In the genomic region with DNA sequence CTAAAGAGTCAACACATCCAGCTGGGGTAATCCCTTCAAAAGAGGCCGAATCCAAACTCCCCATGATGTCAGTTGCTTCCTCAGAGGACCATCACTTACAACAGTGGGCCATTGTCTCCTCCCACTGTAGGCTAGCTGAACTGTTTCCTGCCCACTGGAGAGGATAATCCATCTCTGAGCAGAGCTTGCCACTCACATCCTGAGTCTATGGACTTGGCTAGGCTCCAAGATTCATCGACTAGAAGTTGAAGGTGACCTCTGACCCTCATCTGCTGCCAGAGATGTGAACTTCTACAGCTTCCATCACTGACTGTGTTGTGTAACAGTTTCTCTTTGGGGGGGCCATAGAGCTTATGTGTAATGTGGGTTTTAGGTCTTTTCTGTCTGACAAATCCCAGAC, we compare ENCODE assay signal across 14 mouse cellular contexts. TPM values are rescaled to one million over a fixed set of nuclear protein-coding genes. Genes with fewer than 3 reads are reported as not detected.
DNase-seq lines count a peak whose midpoint lies in the region; ATAC-seq and TF ChIP-seq lines count a peak whose summit lies in the region.
"Had no signal": no experiment of that assay in that cellular context is flagged by ENCODE, and none has a peak within 500 bp of the region (broad histone marks: within the 10 kb centered on the region; RNA-seq: fewer than 3 reads in every experiment).

No protein-coding gene starts in this region.

- no peaks in the 10 kb centered on the region for H3K4me1 ChIP-seq in hindbrain, postnatal 0 days (ENCODE audit: insufficient read depth, low read length)
- H3K4me1 ChIP-seq in hindbrain, embryonic 13.5 days (replicated peaks) = no peaks in the 10 kb centered on the region
- H3K4me1 ChIP-seq in lung, postnatal 0 days (ENCODE audit: insufficient read depth, low read depth, low read length) = no peaks in the 10 kb centered on the region
- H3K4me1 ChIP-seq in heart, adult 2 months (ENCODE audit: control insufficient read depth, insufficient read depth, low read length) = no peaks in the 10 kb centered on the region
- H3K4me1 ChIP-seq: limb, embryonic 13.5 days had no signal

- no peak overlapping the region for H3K4me2 ChIP-seq in hindbrain, postnatal 0 days (ENCODE audit: low read depth, low read length)
- no peak overlapping the region for H3K4me2 ChIP-seq in hindbrain, embryonic 13.5 days
- no peak overlapping the region for H3K4me2 ChIP-seq in lung, postnatal 0 days (replicated peaks; ENCODE audit: low read depth, low read length)
- H3K4me2 ChIP-seq: limb, embryonic 13.5 days had no signal

- no peak for TF ChIP-seq POLR2A in heart, adult 2 months (IDR thresholded peaks at IDR 0.05; ENCODE audit: insufficient read depth, low read depth, low read length)

- no peak for ATAC-seq in hindbrain, postnatal 0 days
- no peak for ATAC-seq in hindbrain, embryonic 13.5 days (ENCODE audit: low FRiP score)
- peak; percentile 35; the same call in 1 of the 2 replicates for ATAC-seq in lung, postnatal 0 days
- ATAC-seq: forebrain, postnatal 0 days had no signal

- H3K4me3 ChIP-seq in hindbrain, postnatal 0 days (ENCODE audit: low read length) = no peak overlapping the region
- no peak overlapping the region for H3K4me3 ChIP-seq in hindbrain, embryonic 13.5 days
- no peak overlapping the region for H3K4me3 ChIP-seq in lung, postnatal 0 days (ENCODE audit: low read depth, low read length)
- H3K4me3 ChIP-seq in heart, adult 2 months = no peak overlapping the region
- H3K4me3 ChIP-seq: limb, embryonic 13.5 days had no signal

- H3K27me3 ChIP-seq in hindbrain, postnatal 0 days (ENCODE audit: insufficient read depth, low read length) = no peaks in the 10 kb centered on the region
- peaks cover 3% of the 10 kb centered on the region; the same call in 1 of the 2 replicates for H3K27me3 ChIP-seq in hindbrain, embryonic 13.5 days
- H3K27me3 ChIP-seq in lung, postnatal 0 days (replicated peaks; ENCODE audit: insufficient read depth, low read length) = no peaks in the 10 kb centered on the region
- no peaks in the 10 kb centered on the region for H3K27me3 ChIP-seq in heart, adult 2 months (ENCODE audit: control insufficient read depth, insufficient read depth, low read length)
- H3K27me3 ChIP-seq: limb, embryonic 13.5 days had no signal

- 0 out of 2 replicates have a peak, but pooled peaks cover 4% of the 10 kb centered on the region for H3K9me3 ChIP-seq in hindbrain, postnatal 0 days (ENCODE audit: low read length)
- peaks cover 8% of the 10 kb centered on the region; the same call in 1 of the 2 replicates for H3K9me3 ChIP-seq in hindbrain, embryonic 13.5 days
- no peaks in the 10 kb centered on the region for H3K9me3 ChIP-seq in lung, postnatal 0 days (ENCODE audit: low read length)

- 14% methylated on average over 2 of the region's 2 CpGs for WGBS in hindbrain, postnatal 0 days
- 18% methylated on average over 2 of the region's 2 CpGs for WGBS in hindbrain, embryonic 13.5 days
- WGBS in lung, postnatal 0 days = 10% methylated on average over 2 of the region's 2 CpGs
- 9% methylated on average over 2 of the region's 2 CpGs for WGBS in heart, adult 2 months

- TF ChIP-seq EP300 in lung, postnatal 0 days (IDR thresholded peaks at IDR 0.05) = no peak
- no peak for TF ChIP-seq EP300 in heart, adult 2 months (IDR thresholded peaks at IDR 0.05; ENCODE audit: insufficient read depth, low read depth, low read length)

- no peaks in the 10 kb centered on the region for H3K79me2 ChIP-seq in heart, adult 2 months (replicated peaks; ENCODE audit: control insufficient read depth, insufficient read depth, low read length)

- H3K36me3 ChIP-seq in hindbrain, postnatal 0 days (ENCODE audit: insufficient read depth, low read length) = no peaks in the 10 kb centered on the region
- no peaks in the 10 kb centered on the region for H3K36me3 ChIP-seq in hindbrain, embryonic 13.5 days
- H3K36me3 ChIP-seq in lung, postnatal 0 days (ENCODE audit: insufficient read depth, low read length) = no peaks in the 10 kb centered on the region
- no peaks in the 10 kb centered on the region for H3K36me3 ChIP-seq in heart, adult 2 months (ENCODE audit: control insufficient read depth, insufficient read depth, low read length)
- H3K36me3 ChIP-seq: limb, embryonic 13.5 days had no signal

- H3K27ac ChIP-seq in hindbrain, postnatal 0 days = no peak overlapping the region
- no peak overlapping the region for H3K27ac ChIP-seq in hindbrain, embryonic 13.5 days
- no peak overlapping the region for H3K27ac ChIP-seq in lung, postnatal 0 days (ENCODE audit: low read length)
- no peak overlapping the region for H3K27ac ChIP-seq in heart, adult 2 months
- H3K27ac ChIP-seq: limb, embryonic 13.5 days had no signal

- no peak for TF ChIP-seq CTCF in hindbrain, postnatal 0 days (IDR thresholded peaks at IDR 0.05; ENCODE audit: low read depth)
- TF ChIP-seq CTCF in lung, postnatal 0 days (IDR thresholded peaks at IDR 0.05) = no peak
- no peak for TF ChIP-seq CTCF in heart, adult 2 months (IDR thresholded peaks at IDR 0.05)

- DNase-seq in hindbrain, postnatal 0 days (ENCODE audit: low spot score) = peak; percentile 31
- DNase-seq in lung, postnatal 0 days (ENCODE audit: low spot score) = no peak
- no peak for DNase-seq in lung, postnatal 36 days
- DNase-seq in embryo, embryonic 11 days = peak; percentile 66
- peak; percentile 95 for DNase-seq in retina, postnatal 1 day
- no peak for DNase-seq in spleen, postnatal 36 days (ENCODE audit: low spot score in 2 of 2)
- DNase-seq in heart, adult 2 months = no peak
- DNase-seq: adrenal gland, postnatal 14 days; forebrain, postnatal 0 days; heart, postnatal 4 days; kidney, adult 8-10 months; right cerebral cortex, postnatal 25 days had no signal

- no peak overlapping the region for H3K9ac ChIP-seq in hindbrain, postnatal 0 days (replicated peaks; ENCODE audit: low read length)
- H3K9ac ChIP-seq in hindbrain, embryonic 13.5 days = no peak overlapping the region
- no peak overlapping the region for H3K9ac ChIP-seq in lung, postnatal 0 days (replicated peaks; ENCODE audit: low read depth)
- H3K9ac ChIP-seq in heart, adult 2 months (ENCODE audit: low read depth, low read length) = no peak overlapping the region
- H3K9ac ChIP-seq: forebrain, postnatal 0 days; limb, embryonic 13.5 days had no signal

- intact Hi-C loops in heart, adult 2 months (cut with DNase I) = no loop called here

RNA-seq across cellular contexts. Expression of gene Dock1, which starts 7.2 kb away (rescaled TPM):
- total RNA-seq in hindbrain, postnatal 0 days (2014; rRNA removed) = 14.2 and 15.2 TPM in 2 replicates
- polyA plus RNA-seq in hindbrain, postnatal 0 days (2015; fragmentation: Nextera tagmentation; extraction: Ambion mirVana) = 8.0 and 9.0 TPM in 2 replicates
- polyA plus RNA-seq in hindbrain, embryonic 13.5 days (2015; fragmentation: Nextera tagmentation; extraction: Ambion mirVana) = 7.8 and 9.4 TPM in 2 replicates
- 14.0 and 17.8 TPM in 2 replicates for polyA plus RNA-seq in lung, postnatal 0 days (2015; fragmentation: Nextera tagmentation; extraction: Ambion mirVana)
- 10 to 100 TPM; 25.4 to 25.6 TPM for total RNA-seq in heart, adult 2 months (2021)
- polyA plus RNA-seq in heart, adult 2 months (2012; rRNA removed) = 8.3 and 13.3 TPM in 2 replicates

Comparison
In these comparisons a context has a peak if more than half of its experiments do, and no peak if none do; other contexts are left out.
1. DNase-seq: peak in hindbrain, postnatal 0 days (single experiment), embryo, embryonic 11 days (single experiment) and retina, postnatal 1 day (single experiment); none in lung, postnatal 0 days (single experiment), lung, postnatal 36 days (single experiment), spleen, postnatal 36 days (0 of 2) and heart, adult 2 months (0 of 2).